Mouse (Mus musculus) liver, embryonic 14.5 days (tissue): ENCODE data around the gene Gda.

ENCODE experiments used
- CTCF ChIP-seq: IDR thresholded peaks from 2 replicates; pipeline ENCODE4 v1.5.1; 2016; ENCODE audit warnings: antibody characterized with exemption, low read depth, control low read depth
- EP300 ChIP-seq: IDR thresholded peaks from 2 replicates; pipeline ENCODE4 v1.6.1; 2016; ENCODE audit warnings: antibody characterized with exemption, low read depth

GRCm38 (mm10) chr19:21439141-21439737, 34.0 kb downstream of the Gda start:
- TF ChIP-seq CTCF (no peak), EP300 (no peak)
